Mouse (Mus musculus): ENCODE measurements around the gene Xlr3c.
"Not testable (repeated sequence)": the region's sequence is repeated elsewhere in the genome, so short reads cannot be mapped to it uniquely, and the experiment has no call there.

The Xlr3c gene

GRCm38 (mm10) chrX:73265270-73265669 lies at the start of gene Xlr3c:
Xlr3c (minus strand) TSS chrX:73265390.
- not testable (repeated sequence) for DNase-seq (ENCODE audit: low spot score)

GRCm38 (mm10) chrX:73312522-73312921 lies 47.3 kb upstream of the Xlr3c start:
- peak; percentile 12 for DNase-seq (ENCODE audit: low spot score)

GRCm38 (mm10) chrX:73295745-73296144 lies 30.6 kb upstream of the Xlr3c start:
- not testable (repeated sequence) for DNase-seq (ENCODE audit: low spot score)

GRCm38 (mm10) chrX:73292876-73293275 lies 27.7 kb upstream of the Xlr3c start, which contains the start of the genes Xlr5a and Xlr5c:
Xlr5a (minus strand) TSS chrX:73292976.
Xlr5c (minus strand) TSS chrX:73292976.
- DNase-seq (ENCODE audit: low spot score): not testable (repeated sequence)

GRCm38 (mm10) chrX:73262428-73262827 lies 2.8 kb downstream of the Xlr3c start:
- DNase-seq (ENCODE audit: low spot score): not testable (repeated sequence)

- not testable (repeated sequence) for DNase-seq (ENCODE audit: low spot score)
Measured at GRCm38 (mm10) chrX:73242821-73243325, 22.3 kb downstream of the Xlr3c start, which contains the start of gene Xlr4c. Xlr4c (minus strand) TSS chrX:73243130.

- no peak for DNase-seq (ENCODE audit: low spot score)
Measured at GRCm38 (mm10) chrX:73229288-73229687, 35.9 kb downstream of the Xlr3c start.

GRCm38 (mm10) chrX:73228606-73229214 lies 36.5 kb downstream of the Xlr3c start:
- DNase-seq (ENCODE audit: low spot score): peak; percentile 49

GRCm38 (mm10) chrX:73227914-73228605 lies 37.1 kb downstream of the Xlr3c start, which contains the start of gene F8a:
F8a (plus strand) TSS chrX:73228291.
- peak; percentile 86 for DNase-seq (ENCODE audit: low spot score)

- DNase-seq (ENCODE audit: low spot score): no peak
Measured at GRCm38 (mm10) chrX:73225365-73225764, 39.8 kb downstream of the Xlr3c start.

GRCm38 (mm10) chrX:73213819-73214564 lies 51.2 kb downstream of the Xlr3c start, which contains the start of gene Xlr4b:
Xlr4b (plus strand) TSS chrX:73214333.
- DNase-seq (ENCODE audit: low spot score): not testable (repeated sequence)

All from lung, postnatal 25 days (tissue).